Mouse (Mus musculus) gastrocnemius, postnatal 25 days (tissue): ENCODE data around the gene Cep152. TPM values are rescaled to one million over a fixed set of nuclear protein-coding genes. Genes with fewer than 3 reads are reported as not detected.
A peak's percentile ranks its signal among the peaks of the same experiment; 100 is the strongest.

ENCODE experiments used
- DNase-seq: peaks from one replicate; pipeline ENCODE4 v3.0.0; 2022
- total RNA-seq, 2 experiments: library from RNA; stranded (reverse); gene quantifications; 1 replicate in 1 of 2; 2 replicates in 1 of 2; pipeline ENCODE4 v1.2.3; 2021

The Cep152 gene
- total RNA-seq, 2 experiments from 2014 or later = 1.1 TPM

DNA sequence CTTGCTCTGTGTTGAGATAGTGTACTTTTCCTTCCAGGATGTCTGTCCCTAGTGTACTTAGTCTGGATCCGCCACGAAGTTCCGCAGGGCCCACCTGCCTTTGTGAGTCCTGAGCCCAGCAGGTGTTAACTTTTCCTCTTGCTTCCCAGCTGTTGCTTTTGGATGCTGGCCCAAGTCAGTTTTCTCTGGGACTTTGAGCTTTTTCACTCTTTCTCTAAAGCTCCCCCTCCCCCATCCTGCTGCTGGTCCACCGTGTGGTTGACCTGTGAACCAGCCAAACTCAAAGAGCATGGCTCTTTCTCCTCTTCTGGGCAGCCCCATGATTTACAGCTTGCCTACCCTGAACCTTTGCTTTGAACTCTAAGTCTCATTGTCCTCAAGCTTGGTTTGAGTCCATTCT is 1.6 kb upstream of the Cep152 start:
- no peak for DNase-seq

DNA sequence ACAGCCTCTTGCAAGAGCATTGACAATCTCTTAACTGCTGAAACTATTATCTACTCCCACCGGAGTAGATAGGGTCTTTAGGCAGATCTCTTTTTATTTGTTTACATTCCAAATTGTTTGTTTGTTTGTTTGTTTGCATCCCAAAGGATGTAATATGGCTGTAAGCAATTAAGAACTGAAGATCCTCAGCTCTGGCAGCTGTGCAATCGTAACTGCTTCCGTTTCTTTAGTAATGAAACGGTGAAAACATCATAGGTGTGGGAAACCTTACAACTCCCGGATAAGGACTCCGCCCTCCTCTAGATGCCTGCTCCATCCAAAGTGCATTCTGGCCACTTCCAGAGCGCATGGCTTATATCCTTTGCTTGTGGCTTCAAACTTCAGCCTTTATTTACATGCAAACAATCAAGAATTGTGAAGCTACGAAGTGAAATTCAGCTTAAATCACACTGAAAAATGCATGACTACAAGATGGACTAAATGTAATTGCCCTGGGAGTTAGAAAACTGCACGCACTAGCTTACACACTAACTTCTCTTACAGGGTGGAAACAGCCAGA is 707 bp downstream of the Cep152 start:
- DNase-seq = no peak

DNA sequence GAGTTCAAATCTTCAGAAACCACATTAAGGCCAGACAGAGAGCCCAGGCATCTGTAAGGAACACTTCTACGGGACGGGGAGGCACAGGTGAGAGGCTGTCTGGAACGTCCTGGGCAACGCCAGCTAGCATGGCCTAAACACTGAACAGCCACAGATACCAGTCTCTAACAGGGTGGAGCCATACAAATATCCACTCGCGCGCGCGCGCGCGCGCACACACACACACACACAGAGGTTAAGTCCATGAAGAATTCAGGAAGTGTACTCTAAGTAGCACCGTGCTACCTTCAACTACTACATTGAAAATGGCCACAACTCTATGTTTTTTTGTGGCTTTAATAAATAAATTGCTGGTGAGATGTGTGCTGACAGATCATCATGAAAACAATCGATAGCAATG is 1.7 kb downstream of the Cep152 start:
- DNase-seq = no peak

DNA sequence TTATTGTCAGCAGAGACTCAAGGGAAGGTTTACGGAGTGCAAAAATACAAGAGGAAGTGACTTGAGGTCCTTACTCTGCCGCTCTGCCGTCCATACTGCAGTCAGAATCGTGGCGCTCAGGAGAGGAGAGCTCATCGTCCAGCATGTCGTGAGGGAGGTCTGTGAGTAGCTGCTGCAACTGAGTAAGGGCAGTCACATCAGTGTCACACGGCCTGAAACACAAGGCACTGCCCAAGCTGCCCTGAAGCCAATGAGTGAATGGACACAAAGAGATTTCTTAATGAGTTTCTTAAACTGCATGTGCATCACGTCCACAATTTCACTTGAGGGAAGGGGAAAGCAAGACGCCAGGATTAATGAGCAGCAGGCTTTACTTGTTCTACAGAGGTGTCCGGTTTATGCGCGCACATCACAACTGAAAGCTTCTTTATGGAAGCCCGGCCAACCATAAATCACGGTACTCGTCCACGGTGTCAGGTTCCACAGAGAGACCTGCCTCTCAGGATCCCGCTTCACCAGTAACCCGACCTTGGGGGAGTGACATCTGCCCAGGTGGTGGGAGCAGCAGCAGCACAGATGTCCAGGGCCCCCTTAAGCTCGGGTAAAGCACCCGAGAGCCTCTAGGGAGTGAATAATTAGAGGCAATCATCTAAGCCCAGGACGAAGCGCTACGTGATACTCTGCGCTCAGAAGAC is 4.6 kb downstream of the Cep152 start:
- DNase-seq = no peak

DNA sequence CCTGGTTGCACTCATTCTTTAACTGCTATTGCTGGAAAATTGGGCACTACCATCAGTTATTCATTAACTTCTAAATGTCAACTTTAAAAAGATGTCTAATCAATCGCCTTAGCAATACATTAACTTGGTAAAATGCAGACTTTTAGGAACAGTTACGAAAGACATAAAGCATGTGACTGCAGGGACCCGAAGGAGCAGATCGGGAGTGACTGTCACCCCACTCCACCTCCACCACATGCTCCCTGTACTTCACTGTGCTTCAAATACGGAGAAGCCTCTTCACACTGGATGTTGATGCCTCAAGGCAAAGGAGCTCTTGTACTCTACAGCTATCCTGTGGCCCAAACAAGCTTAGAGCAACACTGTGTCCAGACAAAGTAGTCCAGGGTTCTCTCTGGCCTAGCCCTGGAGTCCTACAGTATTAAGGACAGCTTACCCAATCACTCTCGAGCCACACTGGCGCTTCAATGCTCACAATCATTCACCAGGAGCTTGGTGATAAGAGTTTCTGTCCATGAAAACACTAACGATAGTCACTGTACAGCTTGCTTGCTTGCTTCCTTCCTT is 9.0 kb downstream of the Cep152 start:
- DNase-seq = no peak

DNA sequence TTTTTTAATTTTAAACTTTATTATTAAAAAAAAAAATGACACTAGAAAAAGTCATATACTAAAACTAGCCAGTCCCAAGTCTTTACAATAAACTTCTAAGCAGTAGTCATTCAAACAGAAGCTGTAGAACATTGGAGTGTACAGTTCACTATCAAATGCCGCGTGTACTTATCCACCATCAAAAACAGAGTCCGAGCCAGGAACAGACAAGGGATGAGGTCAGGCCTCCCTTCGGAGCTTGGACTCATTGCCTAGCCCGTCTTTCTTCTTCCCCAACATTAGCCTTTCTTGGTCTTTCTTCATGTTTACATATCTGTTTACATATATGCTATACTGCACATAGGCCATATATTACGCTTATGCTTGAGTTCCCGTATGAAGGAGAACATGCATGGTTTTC is 9.5 kb downstream of the Cep152 start:
- no peak for DNase-seq

DNA sequence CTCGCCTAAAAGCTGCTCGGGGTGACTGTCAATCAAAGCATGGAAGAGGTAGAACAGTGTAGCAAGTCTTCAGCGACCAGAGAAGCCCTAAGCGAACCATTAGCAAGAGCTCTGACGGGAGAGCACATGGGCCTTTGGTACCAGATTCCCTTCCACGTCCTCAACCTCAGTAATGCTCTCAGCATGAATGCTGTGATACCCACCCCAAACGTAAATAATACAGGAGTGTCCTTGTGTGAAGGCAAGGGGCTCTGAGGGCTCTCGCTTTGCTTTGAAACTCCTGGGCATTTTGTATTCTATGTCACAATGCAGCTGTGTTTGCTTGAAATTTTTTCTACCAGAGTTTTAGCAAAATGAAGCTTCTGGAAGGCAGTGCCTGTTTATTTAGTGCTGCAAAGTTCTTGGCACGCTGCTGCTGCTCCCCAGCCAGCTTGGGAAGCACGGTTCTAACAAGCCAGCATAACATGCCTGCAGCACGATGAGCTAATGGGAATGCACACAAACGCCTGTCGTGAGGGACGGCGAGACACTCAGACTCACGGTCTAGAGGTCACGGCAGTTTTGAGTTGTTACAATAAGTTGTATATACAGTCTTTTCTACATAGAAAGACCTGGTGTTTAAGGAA is 18.6 kb downstream of the Cep152 start:
- peak; percentile 49 for DNase-seq

DNA sequence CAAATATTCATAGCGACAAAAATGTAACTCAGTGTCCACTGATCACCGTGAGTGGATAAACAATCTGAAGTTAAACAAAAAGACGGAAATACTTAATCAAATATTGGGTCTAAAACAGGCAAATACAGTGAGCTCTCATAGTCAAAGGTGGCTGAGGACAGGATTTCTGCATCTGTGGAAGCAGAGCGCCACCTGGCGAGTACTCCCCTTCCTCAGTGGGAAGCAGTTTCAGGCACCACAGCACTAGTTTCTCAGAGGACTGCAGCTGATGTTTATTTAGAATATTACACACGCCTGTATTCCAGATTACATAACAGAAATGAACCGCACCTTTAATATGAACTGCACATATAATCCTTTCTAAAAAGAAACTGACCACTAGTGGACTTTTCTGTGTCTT is 20.3 kb downstream of the Cep152 start:
- DNase-seq = peak; percentile 41

DNA sequence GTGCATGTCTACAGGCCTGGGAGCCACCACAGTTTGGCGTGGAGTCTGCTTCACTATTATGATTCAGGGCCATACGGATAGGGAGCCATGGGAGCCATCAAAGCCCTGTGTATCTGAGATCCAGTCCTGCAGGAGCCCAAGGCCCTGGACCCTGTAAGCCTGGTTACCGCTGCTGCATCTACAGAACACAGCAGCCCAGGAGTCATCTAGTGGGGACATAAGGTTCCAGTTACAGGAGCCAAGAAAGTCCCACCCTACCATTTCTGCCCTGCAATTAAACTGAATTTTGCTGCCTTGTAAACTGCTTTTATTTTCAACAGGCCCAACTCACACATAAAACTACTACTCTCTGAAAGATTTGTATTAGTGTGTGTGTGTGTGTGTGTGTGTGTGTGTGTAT is 21.9 kb downstream of the Cep152 start:
- DNase-seq = no peak

DNA sequence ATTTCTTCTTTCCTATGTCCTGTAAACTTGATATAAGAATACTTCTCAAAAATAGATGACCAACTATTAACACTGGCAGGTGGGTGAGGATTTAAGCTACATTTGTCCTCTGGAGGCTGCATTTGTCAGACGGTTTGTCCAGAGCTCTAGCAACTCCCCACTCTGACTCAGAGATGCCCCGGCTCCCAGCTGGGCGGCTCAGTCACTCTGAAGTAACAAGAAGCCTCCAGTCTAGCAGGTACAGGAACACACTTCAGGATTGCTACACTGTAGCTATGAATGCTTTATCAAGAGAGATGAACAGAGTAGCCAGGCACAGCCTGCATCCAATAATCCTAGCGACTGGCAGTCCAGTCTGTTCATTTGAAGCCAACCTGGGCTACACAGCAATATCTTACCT is 26.0 kb downstream of the Cep152 start:
- DNase-seq = no peak

DNA sequence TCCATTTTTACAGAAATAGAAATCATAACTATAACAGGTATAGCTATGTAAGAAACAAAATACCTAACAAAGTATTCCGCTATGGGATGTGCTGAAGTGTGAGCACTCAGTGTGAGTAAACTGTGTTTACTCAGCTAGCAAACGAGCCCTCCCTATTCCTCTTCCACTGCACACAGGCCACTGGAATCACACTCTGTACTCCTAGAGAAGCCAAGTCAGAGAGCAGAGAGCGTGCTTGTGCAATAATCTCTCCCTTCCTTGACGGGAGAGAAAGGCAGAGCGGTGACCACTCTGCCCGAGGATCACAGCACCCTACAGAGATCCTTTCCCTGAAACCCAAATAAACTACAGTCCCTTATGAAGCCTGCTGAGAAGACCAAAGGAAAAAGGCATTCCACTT is 26.7 kb downstream of the Cep152 start:
- no peak for DNase-seq

DNA sequence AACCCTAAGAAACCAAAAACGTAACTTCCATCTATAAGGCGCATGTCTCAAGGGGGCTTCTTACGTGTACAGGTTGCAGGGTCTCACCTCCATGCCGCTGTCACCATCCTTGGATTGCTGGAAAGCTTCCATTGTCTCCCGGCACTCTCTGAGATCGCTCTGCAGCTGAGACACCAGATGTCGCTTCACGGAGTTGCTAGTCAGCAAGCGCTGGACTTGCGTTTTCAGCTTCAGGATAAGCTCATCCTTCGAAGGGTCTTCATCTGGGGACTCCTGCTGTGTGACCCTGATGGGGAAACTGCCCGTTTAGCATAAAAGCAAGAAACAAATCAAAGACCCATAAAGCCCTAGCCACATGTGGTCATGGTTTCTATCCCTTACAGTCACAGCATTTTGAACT is 30.1 kb downstream of the Cep152 start:
- DNase-seq = no peak

DNA sequence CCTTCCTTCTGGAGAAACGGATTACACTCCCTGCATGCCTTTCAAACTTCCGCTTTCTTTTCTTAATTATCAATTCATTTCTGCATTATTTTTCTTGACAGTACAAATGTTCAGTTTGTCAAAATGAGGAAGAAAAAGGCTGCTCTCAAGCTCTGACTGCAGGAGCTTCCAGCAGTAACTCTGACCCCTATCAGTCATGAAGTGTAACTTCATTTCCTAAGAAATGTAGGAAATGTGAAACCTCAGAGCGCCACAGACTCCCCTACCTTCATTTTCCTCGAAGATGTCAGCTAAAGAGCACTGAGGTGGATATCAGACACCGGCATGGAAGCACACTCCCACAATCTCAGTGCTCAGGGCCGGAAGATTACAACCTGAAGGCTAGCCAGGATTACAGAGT is 30.8 kb downstream of the Cep152 start:
- DNase-seq = no peak

DNA sequence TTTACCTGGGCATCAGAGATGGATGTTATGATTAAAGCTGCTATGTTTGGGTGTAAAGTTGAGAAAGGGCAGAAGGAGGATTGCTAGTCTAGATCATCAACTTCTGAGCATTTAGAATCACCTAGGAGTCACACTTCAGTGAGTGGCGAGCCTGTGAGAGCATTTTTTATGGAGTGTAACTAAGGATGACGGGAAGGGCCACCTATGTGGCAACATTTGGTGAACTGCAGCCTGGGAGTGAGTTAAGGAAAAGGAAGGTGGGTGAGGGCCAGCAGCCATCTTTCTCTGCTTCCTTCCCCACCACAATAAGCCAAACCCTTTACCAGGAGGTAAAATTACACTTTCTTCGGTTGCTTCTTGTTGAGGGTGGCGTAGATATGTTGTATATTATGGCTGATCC is 33.0 kb downstream of the Cep152 start:
- DNase-seq = no peak

DNA sequence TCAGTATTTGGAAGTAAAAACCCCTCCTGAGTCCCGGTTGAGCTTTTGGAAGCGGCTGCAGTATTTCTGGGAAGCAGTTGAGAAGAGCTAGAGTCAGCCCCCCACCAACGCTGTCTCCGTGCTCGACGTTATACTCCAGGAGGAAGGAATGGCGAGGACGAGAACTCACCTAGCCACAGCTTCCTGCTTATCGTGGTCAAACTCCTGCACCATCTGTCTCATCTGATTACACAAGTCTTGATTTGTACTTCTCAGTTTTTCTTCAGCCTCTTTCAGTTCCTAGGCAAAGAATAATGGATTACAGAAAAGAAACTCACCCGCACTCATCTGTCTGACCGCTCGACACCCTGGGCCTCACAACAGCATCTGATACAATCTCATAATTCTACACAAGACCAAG is 35.6 kb downstream of the Cep152 start:
- no peak for DNase-seq

DNA sequence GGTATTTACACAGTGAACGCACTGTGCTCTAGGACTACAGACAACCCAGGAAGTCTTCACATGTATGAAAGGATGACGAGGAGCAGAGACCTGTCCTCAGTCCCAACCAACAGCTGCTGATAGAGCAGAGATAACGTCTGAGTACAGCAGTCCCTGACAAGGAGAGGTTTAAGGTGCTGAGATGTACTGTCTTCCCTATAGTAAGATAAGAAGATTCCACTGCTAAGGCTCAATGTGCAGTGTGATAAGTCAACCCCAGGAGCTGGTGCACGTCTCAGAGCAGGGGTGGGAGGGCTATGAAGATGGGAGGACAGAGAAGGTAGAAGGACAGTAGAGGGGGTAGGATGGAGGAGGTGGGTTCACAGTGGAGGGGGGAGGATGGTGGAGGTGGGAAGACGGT is 43.8 kb downstream of the Cep152 start:
- no peak for DNase-seq

DNA sequence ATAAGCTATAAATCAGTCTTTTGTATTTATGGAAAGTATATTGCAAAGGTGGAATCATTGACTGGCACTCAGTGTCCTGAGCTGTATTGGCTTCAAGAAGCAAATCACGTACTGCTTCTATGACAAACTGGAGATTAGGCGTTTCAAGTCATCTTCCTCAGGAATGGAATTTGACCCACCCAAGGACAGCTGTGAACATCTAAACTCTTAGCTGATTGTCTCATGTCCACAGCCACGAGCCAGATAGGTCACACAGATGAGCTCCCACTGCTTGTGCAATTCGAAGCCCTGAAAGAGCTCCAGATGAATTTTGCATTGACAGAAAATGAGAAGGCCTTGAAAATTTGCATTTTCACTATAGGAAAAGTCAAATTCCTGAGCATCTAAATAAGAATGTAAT is 47.2 kb downstream of the Cep152 start:
- peak; percentile 25 for DNase-seq

DNA sequence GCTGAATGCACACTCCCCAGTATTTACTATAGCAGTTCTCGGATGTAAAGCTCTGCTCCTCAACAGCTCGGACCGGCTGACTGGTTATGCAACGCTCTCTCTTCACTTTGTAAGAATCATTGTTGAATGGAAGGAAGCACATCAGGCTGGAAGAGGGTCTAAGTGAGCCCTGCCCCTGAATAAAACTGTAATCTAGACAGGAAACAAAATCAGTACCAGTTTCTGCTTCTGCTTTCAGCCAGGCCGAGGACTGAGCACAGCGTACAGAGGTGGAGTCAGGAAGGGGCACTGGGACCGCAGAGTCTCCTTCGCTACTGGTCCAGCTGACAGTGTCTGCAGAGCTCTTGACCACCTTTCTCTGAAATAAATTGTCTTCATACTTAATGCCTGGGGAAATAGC is 48.4 kb downstream of the Cep152 start:
- no peak for DNase-seq

DNA sequence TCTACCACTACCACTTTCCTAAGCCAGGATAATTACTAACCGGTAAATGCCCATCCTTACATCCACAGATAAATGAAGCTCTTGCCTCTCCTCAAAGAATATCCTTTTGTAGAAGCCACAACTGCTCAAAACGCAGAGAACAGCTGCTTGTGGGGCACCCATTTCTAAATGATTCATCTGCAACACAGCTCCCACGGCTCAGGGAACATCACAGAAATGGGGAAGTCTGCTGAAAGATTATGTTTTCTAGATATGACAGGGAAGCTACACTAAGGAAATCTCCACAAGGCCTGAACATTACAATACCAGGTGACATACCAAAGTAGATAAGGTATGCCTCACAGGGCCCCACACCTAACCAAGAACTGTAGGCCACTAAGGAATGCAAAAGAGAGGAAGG is 49.1 kb downstream of the Cep152 start:
- no peak for DNase-seq

DNA sequence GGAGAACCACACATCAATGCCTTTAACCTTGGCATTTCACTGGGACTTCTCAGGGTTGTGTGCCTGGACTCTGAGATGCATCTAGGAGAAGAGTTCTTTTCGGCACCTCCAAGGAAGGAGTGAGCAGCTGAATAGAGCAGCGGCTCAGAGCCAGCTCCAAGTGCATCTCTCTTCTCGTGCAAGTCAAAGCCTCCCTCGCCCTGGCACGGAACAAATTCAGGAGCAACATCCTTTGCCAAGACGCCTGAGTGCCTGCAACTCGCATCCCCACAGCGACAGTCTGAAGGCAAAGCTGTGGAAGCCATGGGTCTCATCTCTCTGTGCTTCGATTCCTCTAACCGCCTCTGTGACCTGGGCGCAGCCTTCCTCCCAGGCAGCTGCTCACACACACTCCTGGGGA is 61.0 kb downstream of the Cep152 start:
- DNase-seq = no peak

DNA sequence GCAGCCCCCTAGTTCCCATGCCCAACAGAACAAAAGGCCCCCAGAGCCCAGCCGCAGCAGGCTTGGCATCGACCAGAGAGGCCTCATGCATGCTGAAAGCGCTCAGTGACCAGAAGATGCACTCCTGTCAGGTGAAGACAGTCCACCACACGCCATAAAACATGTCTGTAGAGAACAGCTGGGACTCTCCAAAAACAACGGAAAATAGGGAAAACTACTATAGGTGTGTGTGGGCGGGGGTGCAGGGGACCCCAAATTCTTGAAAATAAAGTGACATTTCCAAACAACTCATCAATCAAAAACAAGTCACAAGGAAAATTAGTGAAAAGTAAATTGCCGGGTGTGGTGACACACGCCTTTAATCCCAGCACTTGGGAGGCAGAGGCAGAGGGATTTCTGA is 62.5 kb downstream of the Cep152 start:
- no peak for DNase-seq

DNA sequence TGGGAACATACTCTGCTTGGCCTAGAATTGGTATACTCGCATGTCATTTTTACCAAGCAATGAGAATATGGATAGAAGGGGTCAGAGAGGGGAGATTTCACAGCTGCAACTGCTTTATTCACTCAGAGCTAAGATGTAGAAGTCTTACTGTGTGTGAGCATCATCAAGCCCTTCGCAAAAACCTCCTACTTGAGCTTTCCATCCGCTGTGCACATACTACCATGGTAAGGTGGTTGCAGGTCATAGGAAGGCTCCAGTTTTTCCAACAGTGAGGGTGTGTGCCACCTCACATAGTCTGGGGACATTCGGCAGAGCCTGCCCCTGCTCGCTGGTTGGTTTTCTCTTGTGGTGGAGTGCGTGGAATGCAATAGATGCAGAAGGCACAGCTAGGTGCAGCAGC is 64.9 kb downstream of the Cep152 start:
- no peak for DNase-seq

DNA sequence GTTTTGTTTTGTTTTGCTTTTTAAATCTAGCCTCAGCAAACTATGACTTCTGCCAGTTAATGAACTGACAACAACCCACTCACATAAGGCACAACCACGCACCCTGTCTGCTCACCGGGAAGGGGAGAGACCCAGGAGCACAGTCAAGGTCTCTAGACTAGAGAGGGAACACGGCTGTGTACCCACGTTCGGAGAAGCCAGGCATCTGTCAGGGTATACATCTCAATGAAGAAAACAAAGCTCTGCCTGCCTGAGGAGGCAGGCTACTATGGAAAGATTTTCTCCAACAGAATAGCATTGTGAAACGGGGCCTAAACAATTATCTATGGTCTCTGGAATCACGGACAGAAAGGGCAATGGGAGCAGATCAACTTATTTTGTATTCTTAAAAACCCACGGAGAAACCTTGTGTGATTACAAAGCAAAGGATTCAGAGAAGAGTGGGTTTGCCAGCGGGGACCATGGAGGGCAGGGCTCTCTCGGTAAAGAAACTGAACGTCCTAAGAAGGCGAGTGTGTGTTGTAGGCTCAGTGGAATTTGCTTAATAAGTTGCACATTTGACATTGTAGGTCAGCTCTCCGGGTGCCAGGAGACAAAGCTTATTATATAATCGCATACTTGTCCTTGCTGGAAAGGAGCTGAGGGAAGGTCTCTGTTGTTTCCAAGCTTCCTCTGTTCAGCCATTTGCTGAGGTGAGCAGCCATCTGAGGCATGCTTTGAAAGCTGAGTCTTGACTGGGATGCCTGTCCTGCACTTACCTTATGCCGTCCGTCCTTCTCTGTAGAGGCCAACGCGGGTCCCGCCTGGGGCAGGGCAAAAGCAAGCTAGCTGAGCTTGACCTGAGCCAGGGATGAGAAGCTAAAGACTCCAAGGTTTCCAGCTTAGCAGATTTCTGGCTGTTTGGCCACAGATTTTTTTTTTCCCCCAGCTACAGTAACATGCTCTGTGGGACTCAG is 66.0 kb downstream of the Cep152 start:
- DNase-seq = peak; percentile 55
